Mouse (Mus musculus) heart, embryonic 11.5 days (tissue): ENCODE data around the gene Ppargc1a. TPM values are rescaled to one million over a fixed set of nuclear protein-coding genes. Genes with fewer than 3 reads are reported as not detected.

Source experiments
- ATAC-seq: fragments of 200-750 bp; cut with Nextera tagmentation; replicated peaks from 2 replicates; pipeline ENCODE4 v1.8.0; 2017; ENCODE audit warnings: moderate library complexity; ENCODE audit not compliant: insufficient number of reproducible peaks, low FRiP score, low TSS enrichment
- H3K27ac ChIP-seq: fragments of 300-500 bp; sonication (generic); 2 replicates; pipeline ENCODE4 v1.5.1; 2014; ENCODE audit warnings: mild to moderate bottlenecking, low read depth, low read length
- H3K27me3 ChIP-seq: fragments of 300-500 bp; sonication (generic); 2 replicates; pipeline ENCODE4 v1.6.1; 2014; ENCODE audit warnings: mild to moderate bottlenecking, low read length, mixed read lengths; ENCODE audit not compliant: control insufficient read depth, insufficient read depth
- H3K36me3 ChIP-seq: fragments of 300-500 bp; sonication (generic); 2 replicates; pipeline ENCODE4 v1.6.1; 2014; ENCODE audit warnings: mild to moderate bottlenecking, low read length, moderate library complexity, mixed read lengths; ENCODE audit not compliant: control insufficient read depth, insufficient read depth
- H3K4me1 ChIP-seq: fragments of 300-500 bp; sonication (generic); 2 replicates; pipeline ENCODE4 v1.6.1; 2014; ENCODE audit warnings: low read length; ENCODE audit not compliant: control insufficient read depth, insufficient read depth
- H3K4me2 ChIP-seq: fragments of 300-500 bp; sonication (generic); 2 replicates; pipeline ENCODE4 v1.6.1; 2014; ENCODE audit warnings: mild to moderate bottlenecking, moderate library complexity
- H3K4me3 ChIP-seq: fragments of 300-500 bp; sonication (generic); 2 replicates; pipeline ENCODE4 v1.5.1; 2014; ENCODE audit warnings: low read depth, low read length
- H3K9ac ChIP-seq: fragments of 300-500 bp; sonication (generic); 2 replicates; pipeline ENCODE4 v1.6.1; 2014; ENCODE audit warnings: mild to moderate bottlenecking, low read depth, low read length, moderate library complexity
- H3K9me3 ChIP-seq: fragments of 300-500 bp; sonication (generic); replicated peaks from 2 replicates; pipeline ENCODE4 v1.6.1; 2016; ENCODE audit warnings: low read length; ENCODE audit not compliant: control insufficient read depth
- WGBS: fragments of 180-500 bp; shearing (Covaris S2); extraction: QIAGEN DNeasy Blood & Tissue Kit; methylation state at CpG from one replicate; pipeline ENCODE4 v1.1.7; 2014; ENCODE audit not compliant: insufficient replicate concordance; 5-methylcytosine and 5-hydroxymethylcytosine counted together
- polyA plus RNA-seq: library from polyadenylated mRNA; unstranded; fragments of >200 nt; fragmentation: Nextera tagmentation; extraction: Ambion mirVana; gene quantifications from 2 replicates; pipeline ENCODE4 v1.2.1, GENCODE M21; 2014

Ppargc1a gene
- polyA plus RNA-seq, 1 experiment from 2014 or later: 40.1 TPM

- Histone ChIP-seq H3K27me3 (no peaks in the 10 kb centered on the region), H3K27ac (no peak overlapping the region), H3K4me2 (no peak overlapping the region), H3K4me1 (peaks cover 32% of the 10 kb centered on the region), H3K9me3 (no peaks in the 10 kb centered on the region), H3K9ac (no peak overlapping the region), H3K4me3 (no peak overlapping the region), H3K36me3 (no peaks in the 10 kb centered on the region)
- ATAC-seq: no peak
- WGBS: 67% methylated on average over 6 of the region's 6 CpGs
Measured at GRCm38 (mm10) chr5:51547442-51548035, 20.0 kb downstream of the Ppargc1a start.

DNA sequence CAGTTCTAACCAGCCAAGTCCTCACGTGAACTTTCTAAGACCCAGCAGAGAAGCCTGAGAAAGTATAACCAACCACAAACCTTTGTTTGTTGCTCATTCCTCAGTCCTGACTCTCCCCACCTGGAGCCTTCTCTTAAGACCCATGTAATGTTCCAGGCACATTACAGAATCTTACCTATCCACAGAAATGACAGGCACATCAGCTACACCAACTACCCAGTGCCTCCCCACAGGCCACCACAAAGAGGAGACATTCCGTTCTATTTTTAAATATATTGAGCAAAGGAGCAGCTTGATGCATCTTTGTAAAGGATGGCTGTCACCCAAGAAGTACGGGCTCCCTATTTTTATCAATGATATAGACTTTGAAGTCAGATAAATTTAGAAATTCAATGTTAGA lies 20.7 kb downstream of the Ppargc1a start:
- Histone ChIP-seq H3K36me3 (no peaks in the 10 kb centered on the region), H3K4me3 (no peak overlapping the region), H3K27ac (peak overlapping the region; percentile 38), H3K4me1 (peaks cover 35% of the 10 kb centered on the region), H3K4me2 (peak overlapping the region; percentile 22; the same call in 1 of the 2 replicates), H3K9me3 (no peaks in the 10 kb centered on the region), H3K9ac (no peak overlapping the region), H3K27me3 (no peaks in the 10 kb centered on the region)
- ATAC-seq: 0 out of 2 replicates have a peak, but pooled peaks have one; percentile 46
- WGBS: 41% methylated on average over 3 of the region's 3 CpGs

DNA sequence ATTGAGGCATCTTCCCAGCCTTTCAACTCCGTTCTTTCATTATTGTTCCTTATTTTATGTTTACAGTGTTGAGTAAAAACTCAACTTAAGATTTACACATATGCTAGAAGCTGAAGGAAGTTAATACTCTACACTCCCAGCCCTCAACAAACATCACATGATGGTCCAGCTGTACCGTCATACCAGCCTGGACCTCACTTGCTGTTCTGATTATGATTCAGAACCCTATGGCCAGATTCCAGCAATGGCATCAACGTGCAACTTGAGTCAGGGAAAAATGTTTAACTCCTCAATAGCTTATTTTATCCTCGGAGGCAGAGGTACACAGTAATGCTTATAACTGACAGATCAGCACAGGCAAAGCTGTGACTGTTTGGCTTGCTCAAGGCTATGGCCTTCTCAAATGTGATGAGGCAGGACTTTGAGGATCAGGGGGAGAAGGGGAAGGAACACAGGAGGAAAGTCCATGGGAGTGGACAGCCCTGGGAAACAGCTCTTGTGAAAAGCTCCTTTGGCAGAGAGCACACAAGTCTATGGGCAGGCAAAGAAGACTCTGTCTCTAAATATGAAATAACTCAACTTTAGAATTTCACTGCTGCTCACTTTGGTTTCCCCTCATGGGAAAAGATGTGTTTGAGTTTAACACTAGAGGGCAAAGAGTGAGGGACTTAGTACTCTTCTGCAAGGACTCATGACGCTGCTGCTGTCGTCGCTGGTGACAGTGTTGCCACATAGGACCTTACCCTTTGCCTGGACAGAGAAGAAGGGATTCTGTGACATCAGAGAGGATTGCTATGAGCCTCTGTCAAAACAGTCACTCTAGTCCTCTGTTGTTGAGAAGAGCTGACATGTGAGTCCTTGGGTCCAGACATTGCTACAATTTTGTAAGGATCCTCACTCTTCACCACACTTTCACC lies 22.1 kb downstream of the Ppargc1a start:
- no peaks in the 10 kb centered on the region for H3K36me3 ChIP-seq
- no peaks in the 10 kb centered on the region for H3K27me3 ChIP-seq
- no peak overlapping the region for H3K27ac ChIP-seq
- H3K9me3 ChIP-seq: no peaks in the 10 kb centered on the region
- no peak overlapping the region for H3K4me3 ChIP-seq
- ATAC-seq: no peak
- no peak overlapping the region for H3K9ac ChIP-seq
- H3K4me2 ChIP-seq: no peak overlapping the region
- peaks cover 35% of the 10 kb centered on the region for H3K4me1 ChIP-seq
- WGBS: 67% methylated on average over 7 of the region's 7 CpGs

DNA sequence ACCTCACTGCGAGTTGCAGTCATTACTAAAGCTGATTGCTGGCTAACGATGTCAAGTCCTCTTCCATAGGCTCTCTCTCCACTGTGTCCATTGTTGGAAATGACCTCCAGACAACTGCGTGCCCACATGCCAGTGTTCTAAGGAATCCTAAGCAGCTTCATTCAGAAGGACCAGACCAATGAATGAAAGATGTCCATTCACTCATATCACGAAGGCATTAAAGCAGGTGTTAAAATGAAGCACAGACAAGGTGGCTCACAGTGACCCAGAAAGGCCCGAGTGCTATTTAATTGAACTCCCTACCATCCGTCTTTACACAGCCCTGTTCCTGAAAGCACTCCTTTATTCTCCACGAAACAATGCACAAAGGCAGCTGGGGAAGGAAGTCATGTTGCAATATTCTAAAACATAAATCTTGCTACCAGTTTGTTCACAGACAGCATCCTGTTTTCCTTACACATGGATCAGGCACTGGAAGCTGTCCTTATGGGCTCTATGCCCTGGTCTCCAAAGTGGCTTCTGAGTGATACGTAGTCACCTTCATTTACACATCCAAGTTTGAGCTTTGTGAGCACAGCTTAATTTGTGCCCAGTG lies 23.3 kb downstream of the Ppargc1a start:
- no peaks in the 10 kb centered on the region for H3K9me3 ChIP-seq
- H3K36me3 ChIP-seq: no peaks in the 10 kb centered on the region
- H3K4me2 ChIP-seq: no peak overlapping the region
- WGBS: 50% methylated on average over 8 of the region's 8 CpGs
- ATAC-seq: 0 out of 2 replicates have a peak, but pooled peaks have one; percentile 22
- peak overlapping the region; percentile 7; the same call in 1 of the 2 replicates for H3K27ac ChIP-seq
- no peak overlapping the region for H3K9ac ChIP-seq
- no peak overlapping the region for H3K4me3 ChIP-seq
- H3K4me1 ChIP-seq: peaks cover 34% of the 10 kb centered on the region
- H3K27me3 ChIP-seq: no peaks in the 10 kb centered on the region

DNA sequence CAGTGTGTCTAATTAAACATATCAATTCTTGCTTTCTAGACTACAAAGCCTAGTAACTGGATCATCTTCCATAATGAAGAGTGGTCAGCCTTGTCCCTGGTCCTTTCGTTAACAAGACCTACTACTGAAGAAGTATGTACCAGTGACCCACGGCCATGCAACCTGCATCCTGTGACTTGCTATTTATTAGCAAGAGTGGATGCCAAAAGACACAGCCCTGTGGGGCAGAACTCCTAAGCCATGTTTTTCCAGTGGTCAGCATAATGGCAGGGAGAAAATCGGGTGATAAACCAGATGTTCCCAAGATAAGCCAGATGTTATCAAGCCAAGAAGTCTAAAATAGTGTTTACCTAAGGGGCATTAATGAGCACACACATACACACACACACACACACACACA lies 26.0 kb downstream of the Ppargc1a start:
- Histone ChIP-seq H3K9me3 (no peaks in the 10 kb centered on the region), H3K4me1 (peaks cover 41% of the 10 kb centered on the region), H3K4me2 (no peak overlapping the region), H3K27me3 (no peaks in the 10 kb centered on the region), H3K36me3 (no peaks in the 10 kb centered on the region), H3K9ac (no peak overlapping the region), H3K4me3 (no peak overlapping the region), H3K27ac (0 out of 2 replicates have a peak overlapping the region, but pooled peaks have one; percentile 41)
- WGBS: 83% methylated on average over 3 of the region's 3 CpGs
- no peak for ATAC-seq

DNA sequence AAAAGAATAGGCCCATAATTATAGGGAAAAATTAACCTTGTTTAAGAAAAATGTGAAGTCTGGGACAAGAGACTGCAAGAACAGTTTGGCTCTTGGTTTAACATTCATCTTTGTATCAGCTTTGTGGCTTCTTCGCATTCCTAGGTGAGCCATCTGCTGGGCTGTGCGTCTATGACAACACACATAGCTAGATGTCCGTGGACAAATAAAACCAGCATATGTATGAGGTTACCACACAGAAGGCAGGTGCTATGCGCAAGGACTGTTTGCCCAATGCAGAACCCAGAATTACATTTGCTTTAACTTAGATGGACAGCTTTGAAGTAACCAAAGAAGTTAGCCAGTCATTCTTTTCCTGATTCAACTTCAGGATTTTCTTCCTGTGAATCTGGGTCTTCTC lies 26.7 kb downstream of the Ppargc1a start:
- no peak overlapping the region for H3K4me3 ChIP-seq
- H3K36me3 ChIP-seq: no peaks in the 10 kb centered on the region
- H3K9me3 ChIP-seq: no peaks in the 10 kb centered on the region
- no peaks in the 10 kb centered on the region for H3K27me3 ChIP-seq
- no peak overlapping the region for H3K27ac ChIP-seq
- H3K4me2 ChIP-seq: no peak overlapping the region
- peaks cover 36% of the 10 kb centered on the region for H3K4me1 ChIP-seq
- H3K9ac ChIP-seq: no peak overlapping the region
- WGBS: 64% methylated on average over 4 of the region's 4 CpGs
- ATAC-seq: no peak

- ATAC-seq: no peak
- H3K4me1 ChIP-seq: peaks cover 29% of the 10 kb centered on the region
- H3K36me3 ChIP-seq: no peaks in the 10 kb centered on the region
- H3K9me3 ChIP-seq: no peaks in the 10 kb centered on the region
- H3K9ac ChIP-seq: no peak overlapping the region
- H3K4me2 ChIP-seq: no peak overlapping the region
- H3K27me3 ChIP-seq: no peaks in the 10 kb centered on the region
- H3K27ac ChIP-seq: no peak overlapping the region
- no peak overlapping the region for H3K4me3 ChIP-seq
Measured at GRCm38 (mm10) chr5:51539563-51539962, 28.0 kb downstream of the Ppargc1a start.

DNA sequence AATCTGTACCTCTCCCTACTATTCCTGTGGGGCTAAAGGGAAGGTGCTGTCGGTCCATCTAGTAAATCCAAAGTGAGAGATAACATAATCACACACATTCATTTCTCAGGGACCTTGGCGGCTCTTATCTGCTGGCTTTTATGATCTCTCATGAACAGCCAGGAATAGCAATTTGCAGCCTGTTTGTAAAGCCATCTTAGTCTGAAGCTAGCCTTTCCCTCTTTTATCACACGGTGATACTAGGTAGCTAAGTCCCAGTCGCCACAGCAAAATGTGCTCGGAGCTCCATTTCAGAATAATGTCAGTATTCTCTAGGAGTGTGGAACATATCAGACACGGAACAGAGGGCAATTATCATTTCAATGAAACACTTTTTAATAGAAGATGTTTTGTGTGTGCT lies 29.2 kb downstream of the Ppargc1a start:
- ATAC-seq: no peak
- Histone ChIP-seq H3K27me3 (no peaks in the 10 kb centered on the region), H3K36me3 (no peaks in the 10 kb centered on the region), H3K27ac (peak overlapping the region; percentile 41; the same call in 1 of the 2 replicates), H3K4me3 (no peak overlapping the region), H3K4me2 (peak overlapping the region; percentile 41), H3K9me3 (no peaks in the 10 kb centered on the region), H3K4me1 (peaks cover 26% of the 10 kb centered on the region), H3K9ac (no peak overlapping the region)
- WGBS: 29% methylated on average over 6 of the region's 6 CpGs
